ENCODE assay signal across 8 mouse cellular contexts in the genomic region with DNA sequence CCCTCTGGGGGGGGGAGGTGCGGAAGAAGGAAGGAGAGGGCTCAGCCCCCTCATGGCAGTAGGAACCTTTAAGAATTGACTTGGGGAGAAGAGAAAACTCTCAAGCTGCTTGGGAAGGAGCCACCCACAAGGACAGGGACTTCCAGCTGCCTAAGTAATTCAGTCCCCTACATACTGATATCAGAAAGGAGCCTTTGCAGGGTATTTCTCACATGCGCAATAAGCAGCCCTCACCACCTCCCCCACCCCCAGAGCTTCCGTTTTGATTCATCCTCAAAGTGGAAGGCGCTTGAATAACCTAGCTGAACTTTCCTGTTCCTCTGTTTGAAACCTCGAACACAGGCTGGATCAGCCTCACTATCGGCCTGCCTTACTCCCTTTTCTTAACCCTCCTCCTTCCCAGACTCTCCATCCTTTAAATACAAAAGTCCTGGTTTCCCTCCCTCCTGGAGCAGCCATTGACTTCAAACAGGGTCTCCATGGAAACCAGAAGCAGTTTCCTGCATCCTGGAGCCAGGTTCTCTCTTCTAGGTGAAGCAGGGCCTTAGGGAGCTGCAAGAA.
DNase-seq lines count a peak whose midpoint lies in the region; ATAC-seq lines count a peak whose summit lies in the region.

No protein-coding gene starts in this region.

- no peak for ATAC-seq in liver, embryonic 11.5 days (replicated peaks; ENCODE audit: low FRiP score)
- ATAC-seq in hindbrain, embryonic 12.5 days (ENCODE audit: low FRiP score) = peak; percentile 81
- peak; percentile 26; the same call in 1 of the 2 replicates for ATAC-seq in limb, embryonic 11.5 days (ENCODE audit: insufficient number of reproducible peaks, low FRiP score, low TSS enrichment, low read depth)
- ATAC-seq in stomach, embryonic 16.5 days (ENCODE audit: insufficient read depth, low FRiP score) = no peak
- ATAC-seq in megakaryocyte progenitor cell, adult 5-6 weeks (replicated peaks; ENCODE audit: poor library complexity) = no peak

- no peak overlapping the region for H3K9ac ChIP-seq in liver, embryonic 11.5 days (ENCODE audit: low read depth, low read length)
- H3K9ac ChIP-seq in hindbrain, embryonic 12.5 days = 0 out of 2 replicates have a peak overlapping the region, but pooled peaks have one; percentile 2
- no peak overlapping the region; the same call in 1 of the 2 replicates for H3K9ac ChIP-seq in limb, embryonic 11.5 days (ENCODE audit: low read length)
- H3K9ac ChIP-seq in stomach, embryonic 16.5 days (ENCODE audit: low read length) = no peak overlapping the region

- 25% methylated on average over 6 of the region's 6 CpGs for WGBS in liver, embryonic 11.5 days
- WGBS in embryonic facial prominence, embryonic 10.5 days = 24% methylated on average over 6 of the region's 6 CpGs
- 13% methylated on average over 6 of the region's 6 CpGs for WGBS in hindbrain, embryonic 12.5 days
- WGBS in limb, embryonic 11.5 days = 29% methylated on average over 6 of the region's 6 CpGs
- WGBS in stomach, embryonic 16.5 days = 25% methylated on average over 6 of the region's 6 CpGs

- H3K27me3 ChIP-seq in liver, embryonic 11.5 days (replicated peaks; ENCODE audit: control insufficient read depth, insufficient read depth, low read length) = no peaks in the 10 kb centered on the region
- H3K27me3 ChIP-seq in embryonic facial prominence, embryonic 10.5 days (replicated peaks; ENCODE audit: low read depth, poor library complexity, severe bottlenecking) = no peaks in the 10 kb centered on the region
- no peaks in the 10 kb centered on the region for H3K27me3 ChIP-seq in hindbrain, embryonic 12.5 days
- H3K27me3 ChIP-seq in limb, embryonic 11.5 days (ENCODE audit: control insufficient read depth, insufficient read depth, low read length) = no peaks in the 10 kb centered on the region
- no peaks in the 10 kb centered on the region for H3K27me3 ChIP-seq in stomach, embryonic 16.5 days (ENCODE audit: control insufficient read depth, insufficient read depth, low read length)

- no peaks in the 10 kb centered on the region for H3K4me1 ChIP-seq in liver, embryonic 11.5 days (replicated peaks; ENCODE audit: control insufficient read depth, insufficient read depth, low read length)
- H3K4me1 ChIP-seq in embryonic facial prominence, embryonic 10.5 days = peaks cover 18% of the 10 kb centered on the region
- peaks cover 13% of the 10 kb centered on the region for H3K4me1 ChIP-seq in hindbrain, embryonic 12.5 days
- no peaks in the 10 kb centered on the region for H3K4me1 ChIP-seq in limb, embryonic 11.5 days (ENCODE audit: control insufficient read depth, insufficient read depth, low read length)
- H3K4me1 ChIP-seq in stomach, embryonic 16.5 days (ENCODE audit: control insufficient read depth, insufficient read depth, low read length) = no peaks in the 10 kb centered on the region

- H3K36me3 ChIP-seq in liver, embryonic 11.5 days (ENCODE audit: control insufficient read depth, insufficient read depth, low read length) = no peaks in the 10 kb centered on the region
- H3K36me3 ChIP-seq in embryonic facial prominence, embryonic 10.5 days (replicated peaks) = no peaks in the 10 kb centered on the region
- no peaks in the 10 kb centered on the region for H3K36me3 ChIP-seq in hindbrain, embryonic 12.5 days
- no peaks in the 10 kb centered on the region for H3K36me3 ChIP-seq in limb, embryonic 11.5 days (ENCODE audit: control insufficient read depth, insufficient read depth, low read length)
- no peaks in the 10 kb centered on the region for H3K36me3 ChIP-seq in stomach, embryonic 16.5 days (ENCODE audit: control insufficient read depth, insufficient read depth, low read length)

- peak; percentile 2 for DNase-seq in liver
- no peak for DNase-seq in liver, embryonic 11.5 days (ENCODE audit: low spot score)
- DNase-seq in embryonic facial prominence, embryonic 10.5 days (ENCODE audit: low spot score) = peak; percentile 34
- peak; percentile 29 for DNase-seq in limb, embryonic 11.5 days (ENCODE audit: low spot score)
- no peak for DNase-seq in adrenal gland, adult 2 months

- H3K27ac ChIP-seq in liver, embryonic 11.5 days (ENCODE audit: low read depth, low read length) = no peak overlapping the region
- H3K27ac ChIP-seq in embryonic facial prominence, embryonic 10.5 days (replicated peaks) = peak overlapping the region; percentile 80
- peak overlapping the region; percentile 87 for H3K27ac ChIP-seq in hindbrain, embryonic 12.5 days
- no peak overlapping the region for H3K27ac ChIP-seq in limb, embryonic 11.5 days (replicated peaks; ENCODE audit: low read depth, low read length)
- no peak overlapping the region for H3K27ac ChIP-seq in stomach, embryonic 16.5 days (ENCODE audit: low read length)

- no peaks in the 10 kb centered on the region; the same call in 1 of the 2 replicates for H3K9me3 ChIP-seq in liver, embryonic 11.5 days (ENCODE audit: control insufficient read depth, low read length)
- H3K9me3 ChIP-seq in embryonic facial prominence, embryonic 10.5 days = no peaks in the 10 kb centered on the region
- H3K9me3 ChIP-seq in hindbrain, embryonic 12.5 days (replicated peaks) = no peaks in the 10 kb centered on the region
- H3K9me3 ChIP-seq in limb, embryonic 11.5 days (ENCODE audit: control insufficient read depth, low read length) = no peaks in the 10 kb centered on the region
- H3K9me3 ChIP-seq in stomach, embryonic 16.5 days (replicated peaks; ENCODE audit: control insufficient read depth, low read length) = no peaks in the 10 kb centered on the region

- no peak overlapping the region for H3K4me3 ChIP-seq in liver, embryonic 11.5 days (ENCODE audit: low read depth, low read length)
- peak overlapping the region; percentile 38 for H3K4me3 ChIP-seq in embryonic facial prominence, embryonic 10.5 days
- H3K4me3 ChIP-seq in hindbrain, embryonic 12.5 days = peak overlapping the region; percentile 17
- H3K4me3 ChIP-seq in limb, embryonic 11.5 days (ENCODE audit: low read depth, low read length) = no peak overlapping the region
- H3K4me3 ChIP-seq in stomach, embryonic 16.5 days (replicated peaks; ENCODE audit: low read length) = no peak overlapping the region

- no peak overlapping the region for H3K4me2 ChIP-seq in liver, embryonic 11.5 days
- peak overlapping the region; percentile 53 for H3K4me2 ChIP-seq in hindbrain, embryonic 12.5 days (replicated peaks)
- H3K4me2 ChIP-seq in limb, embryonic 11.5 days (ENCODE audit: low read depth, severe bottlenecking) = no peak overlapping the region
- peak overlapping the region; percentile 30; the same call in 1 of the 2 replicates for H3K4me2 ChIP-seq in stomach, embryonic 16.5 days (ENCODE audit: low read depth, low read length)

Comparison
In these comparisons a context has a peak if more than half of its experiments do, and no peak if none do; other contexts are left out.
1. DNase-seq: peak in liver (single experiment), embryonic facial prominence, embryonic 10.5 days (single experiment) and limb, embryonic 11.5 days (single experiment); none in liver, embryonic 11.5 days (single experiment) and adrenal gland, adult 2 months (single experiment).
2. ATAC-seq: peak in hindbrain, embryonic 12.5 days (single experiment) and limb, embryonic 11.5 days (single experiment); none in liver, embryonic 11.5 days (single experiment), stomach, embryonic 16.5 days (single experiment) and megakaryocyte progenitor cell, adult 5-6 weeks (single experiment).
3. H3K27ac ChIP-seq: peak in embryonic facial prominence, embryonic 10.5 days (single experiment) and hindbrain, embryonic 12.5 days (single experiment); none in liver, embryonic 11.5 days (single experiment), limb, embryonic 11.5 days (single experiment) and stomach, embryonic 16.5 days (single experiment).
4. H3K4me2 ChIP-seq: peak in hindbrain, embryonic 12.5 days (single experiment) and stomach, embryonic 16.5 days (single experiment); none in liver, embryonic 11.5 days (single experiment) and limb, embryonic 11.5 days (single experiment).
5. H3K4me3 ChIP-seq: peak in embryonic facial prominence, embryonic 10.5 days (single experiment) and hindbrain, embryonic 12.5 days (single experiment); none in liver, embryonic 11.5 days (single experiment), limb, embryonic 11.5 days (single experiment) and stomach, embryonic 16.5 days (single experiment).